8 mouse cellular contexts compared by ENCODE assay signal in the genomic region with DNA sequence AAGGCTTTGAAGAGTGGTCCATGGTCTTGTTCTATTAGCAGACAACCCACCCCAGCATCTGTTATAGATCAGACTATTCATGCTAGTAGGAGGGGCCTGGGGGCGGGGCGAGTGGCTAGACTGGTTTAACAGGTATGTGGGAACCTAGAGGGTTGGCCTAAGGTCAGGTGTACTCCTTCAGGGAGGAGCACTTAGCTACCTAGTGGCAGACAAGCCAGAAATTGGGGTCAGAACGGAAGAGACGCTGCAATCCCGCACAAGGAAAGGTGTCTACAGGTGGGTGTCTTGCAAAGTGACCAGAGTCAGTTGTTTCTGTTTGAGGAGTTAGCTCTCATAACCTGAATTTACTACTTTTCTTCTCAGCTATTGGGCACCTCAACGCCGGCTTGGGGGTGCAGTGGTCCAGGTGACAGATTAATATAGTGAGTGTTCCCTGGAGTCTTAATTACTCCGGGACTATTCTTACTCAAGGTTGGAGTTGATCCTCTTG. TPM values are rescaled to one million over a fixed set of nuclear protein-coding genes. Genes with fewer than 3 reads are reported as not detected.
DNase-seq lines count a peak whose midpoint lies in the region; ATAC-seq and TF ChIP-seq lines count a peak whose summit lies in the region.

Rnf225 (plus strand) TSS at position 226 of the 490 bp plus-strand sequence.

- H3K27ac ChIP-seq in forebrain, postnatal 0 days (ENCODE audit: low read depth, low read length), result no peak within 1 kb of the TSS
- no peak within 1 kb of the TSS for H3K27ac ChIP-seq in midbrain, embryonic 11.5 days (ENCODE audit: low read depth, low read length)

- 0 out of 2 replicates have a peak, but pooled peaks have one; percentile 1 for ATAC-seq in forebrain, postnatal 0 days
- ATAC-seq in midbrain, embryonic 11.5 days (ENCODE audit: low FRiP score), result no peak

- no peak within 1 kb of the TSS for H3K9ac ChIP-seq in forebrain, postnatal 0 days
- peak within 1 kb of the TSS; percentile 42; the same call in 1 of the 2 replicates for H3K9ac ChIP-seq in midbrain, embryonic 11.5 days (ENCODE audit: low read length)

- 36% methylated on average over 8 of the region's 8 CpGs for WGBS in forebrain, postnatal 0 days
- 23% methylated on average over 8 of the region's 8 CpGs for WGBS in large intestine, adult 2 months
- WGBS in midbrain, embryonic 11.5 days, result 21% methylated on average over 8 of the region's 8 CpGs

- no peaks in the 10 kb centered on the region for H3K27me3 ChIP-seq in forebrain, postnatal 0 days (ENCODE audit: insufficient read depth, low read length)
- H3K27me3 ChIP-seq in midbrain, embryonic 11.5 days (ENCODE audit: control insufficient read depth, insufficient read depth, low read length), result peaks cover 15% of the 10 kb centered on the region

- H3K36me3 ChIP-seq in forebrain, postnatal 0 days (ENCODE audit: insufficient read depth), result peaks cover 42% of the 10 kb centered on the region
- peaks cover 26% of the 10 kb centered on the region for H3K36me3 ChIP-seq in midbrain, embryonic 11.5 days (ENCODE audit: control insufficient read depth, insufficient read depth, low read length)

- H3K4me3 ChIP-seq in forebrain, postnatal 0 days (ENCODE audit: low read depth, low read length), result peak within 1 kb of the TSS; percentile 14; the same call in 1 of the 2 replicates
- peak within 1 kb of the TSS; percentile 16; the same call in 1 of the 2 replicates for H3K4me3 ChIP-seq in midbrain, embryonic 11.5 days (ENCODE audit: low read depth, low read length)

- peaks cover 7% of the 10 kb centered on the region; the same call in 1 of the 2 replicates for H3K4me1 ChIP-seq in forebrain, postnatal 0 days (ENCODE audit: insufficient read depth)
- peaks cover 15% of the 10 kb centered on the region for H3K4me1 ChIP-seq in midbrain, embryonic 11.5 days (ENCODE audit: control insufficient read depth, insufficient read depth, low read length)

- peak; percentile 16 for DNase-seq in ovary, postnatal 10 days (ENCODE audit: low spot score)
- DNase-seq in ovary, adult 18-20 months (ENCODE audit: low spot score), result no peak
- peak; percentile 9 for DNase-seq in forebrain, postnatal 0 days
- DNase-seq in large intestine, adult 2 months (ENCODE audit: low read depth, low spot score), result peak; percentile 57
- DNase-seq in midbrain, embryonic 11.5 days (ENCODE audit: low spot score, missing footprints), result no peak
- DNase-seq in urinary bladder, postnatal 25 days (ENCODE audit: low spot score), result peak; percentile 81
- no peak for DNase-seq in thymus, postnatal 0 days (ENCODE audit: low spot score)
- no peak for DNase-seq in left cerebral cortex, adult 18-20 months (ENCODE audit: low spot score in 2 of 2)

- TF ChIP-seq CTCF in forebrain, postnatal 0 days (IDR thresholded peaks at IDR 0.05; ENCODE audit: low read depth), result no peak

- no peaks in the 10 kb centered on the region for H3K9me3 ChIP-seq in forebrain, postnatal 0 days (ENCODE audit: low read length)
- no peaks in the 10 kb centered on the region for H3K9me3 ChIP-seq in midbrain, embryonic 11.5 days (ENCODE audit: control insufficient read depth, low read length)

- peak within 1 kb of the TSS; percentile 43 for H3K4me2 ChIP-seq in forebrain, postnatal 0 days (ENCODE audit: low read depth)
- peak within 1 kb of the TSS; percentile 39 for H3K4me2 ChIP-seq in midbrain, embryonic 11.5 days

RNA-seq across cellular contexts. Expression of gene Rnf225, which starts in this region (rescaled TPM):
- 1.7 and 1.8 TPM in 2 replicates for total RNA-seq in forebrain, postnatal 0 days (2014; rRNA removed)
- 0.36 and 0.75 TPM in 2 replicates for polyA plus RNA-seq in forebrain, postnatal 0 days (2015; fragmentation: Nextera tagmentation; extraction: Ambion mirVana)
- 0.20 and 0.27 TPM in 2 replicates for polyA plus RNA-seq in large intestine, adult 2 months (2012; rRNA removed)
- 0.55 and 0.59 TPM in 2 replicates for polyA plus RNA-seq in midbrain, embryonic 11.5 days (2014; fragmentation: Nextera tagmentation; extraction: Ambion mirVana)
- polyA plus RNA-seq in thymus, postnatal 0 days (2015; fragmentation: Nextera tagmentation; extraction: Ambion mirVana), result 0.22 and 0.42 TPM in 2 replicates
- total RNA-seq in left cerebral cortex, adult 18-20 months (2021), result under 1 TPM; 0.59 to 0.60 TPM

Comparison
In these comparisons a context has a peak if more than half of its experiments do, and no peak if none do; other contexts are left out.
1. DNase-seq: peak in ovary, postnatal 10 days (single experiment), forebrain, postnatal 0 days (single experiment) and urinary bladder, postnatal 25 days (single experiment); none in ovary, adult 18-20 months (single experiment), midbrain, embryonic 11.5 days (single experiment), thymus, postnatal 0 days (single experiment) and left cerebral cortex, adult 18-20 months (0 of 2).
2. Peak in DNase-seq in large intestine, adult 2 months; RNA of the gene not detected or under 1 TPM.